Mouse (Mus musculus) cerebellum, adult (tissue): ENCODE data around the gene Gm38431.
"Not testable (repeated sequence)": the region's sequence is repeated elsewhere in the genome, so short reads cannot be mapped to it uniquely, and the experiment has no call there.

Experiments used
- ATAC-seq: cut with Nextera tagmentation; 2 replicates; pipeline ENCODE4 v1.9.2; 2017; ENCODE audit warnings: mild to moderate bottlenecking, moderate library complexity, mixed read lengths; ENCODE audit not compliant: insufficient number of reproducible peaks, low FRiP score, low TSS enrichment

The Gm38431 gene

DNA sequence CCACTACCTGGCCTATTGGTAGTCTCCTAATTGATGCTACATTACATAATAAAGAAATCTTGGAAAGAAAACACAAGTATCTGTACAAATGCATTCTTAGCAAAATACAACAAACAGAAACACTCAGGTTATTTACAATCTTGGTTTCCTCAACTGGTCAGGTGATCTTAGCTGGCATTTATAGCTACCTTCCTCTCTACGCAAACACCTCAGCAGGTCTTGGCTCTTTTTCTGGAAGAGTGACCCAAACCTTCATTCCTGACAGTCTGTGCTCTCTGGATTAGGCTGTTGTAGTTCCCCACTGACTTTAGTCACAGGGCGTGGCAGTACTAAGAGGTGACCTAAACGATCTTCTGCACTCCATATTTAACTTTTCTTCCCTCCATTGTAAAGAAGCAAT is 46.6 kb downstream of the Gm38431 start:
- ATAC-seq = no peak

DNA sequence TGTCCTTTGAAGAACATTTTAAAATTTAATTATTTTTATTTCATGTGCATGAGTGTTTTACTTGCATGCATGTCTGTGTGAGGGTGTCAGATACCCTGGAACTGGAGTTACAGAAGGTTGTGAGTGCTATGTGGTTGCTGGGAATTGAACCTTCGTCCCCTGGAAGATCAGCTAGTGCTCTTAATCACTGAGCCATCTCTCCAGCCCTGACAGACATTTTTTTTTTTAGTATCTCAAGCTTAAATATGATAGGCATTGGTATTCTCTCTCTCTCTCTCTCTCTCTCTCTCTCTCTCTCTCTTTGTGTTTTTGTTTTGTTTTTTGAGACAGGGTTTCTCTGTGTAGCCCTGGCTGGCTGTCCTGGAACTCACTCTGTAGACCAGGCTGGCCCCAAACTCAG is 47.0 kb downstream of the Gm38431 start:
- not testable (repeated sequence) for ATAC-seq

DNA sequence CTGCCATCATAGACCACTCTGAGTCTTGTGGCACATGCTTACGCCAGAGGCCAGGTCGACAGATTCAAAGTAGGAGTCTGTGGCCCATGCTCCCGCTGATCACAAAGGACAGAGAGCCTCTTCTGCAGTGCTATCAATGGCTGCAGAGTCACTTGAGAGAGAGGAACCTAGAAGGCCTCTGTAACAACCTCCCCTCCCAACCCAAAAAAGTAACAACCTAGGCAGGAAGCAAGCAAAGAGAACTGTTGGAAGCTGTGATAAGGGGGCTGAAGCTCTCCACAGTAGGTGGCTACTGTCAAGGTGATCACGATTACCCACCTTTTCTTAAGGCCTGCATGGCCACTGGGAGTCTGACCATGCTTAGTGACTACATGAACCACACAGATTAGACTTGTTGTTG is 48.2 kb downstream of the Gm38431 start:
- ATAC-seq = no peak

GRCm38 (mm10) chr9:21041308-21041707 is 50.5 kb downstream of the Gm38431 start:
- ATAC-seq = no peak

DNA sequence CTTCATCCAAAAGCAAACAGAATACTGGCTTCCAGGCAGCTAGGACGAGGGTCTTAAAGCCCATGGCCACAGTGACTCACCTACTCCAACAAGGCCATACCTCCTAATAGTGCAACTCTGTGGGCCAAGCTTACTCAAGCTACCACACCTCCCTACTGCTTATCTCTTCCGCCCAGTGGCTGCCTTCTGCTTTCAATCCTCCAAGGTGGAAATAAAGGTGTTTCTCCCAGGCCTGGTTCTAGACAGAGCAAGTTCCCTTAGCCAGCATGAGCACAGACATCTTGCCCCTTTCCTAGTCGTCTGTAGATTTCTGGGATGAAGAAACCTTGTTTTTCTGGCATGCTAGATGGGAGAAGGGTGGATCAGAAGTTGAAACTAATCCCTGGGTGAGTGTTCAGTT is 52.0 kb downstream of the Gm38431 start:
- ATAC-seq = no peak

DNA sequence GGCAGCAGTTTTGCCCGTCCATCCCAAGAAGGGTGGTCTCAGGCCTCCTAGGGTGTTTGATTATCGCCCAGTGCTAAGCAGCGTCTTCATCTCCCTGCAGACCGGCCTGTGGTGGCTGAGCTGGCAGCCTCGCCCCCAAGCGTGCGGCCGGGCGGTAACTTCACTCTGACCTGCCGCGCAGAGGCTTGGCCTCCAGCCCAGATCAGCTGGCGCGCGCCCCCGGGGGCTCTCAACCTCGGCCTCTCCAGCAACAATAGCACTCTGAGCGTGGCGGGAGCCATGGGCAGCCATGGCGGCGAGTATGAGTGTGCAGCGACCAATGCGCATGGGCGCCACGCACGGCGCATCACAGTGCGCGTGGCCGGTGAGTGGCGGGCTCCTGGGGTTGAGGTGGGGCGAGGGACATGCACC is 54.3 kb downstream of the Gm38431 start:
- no peak for ATAC-seq

DNA sequence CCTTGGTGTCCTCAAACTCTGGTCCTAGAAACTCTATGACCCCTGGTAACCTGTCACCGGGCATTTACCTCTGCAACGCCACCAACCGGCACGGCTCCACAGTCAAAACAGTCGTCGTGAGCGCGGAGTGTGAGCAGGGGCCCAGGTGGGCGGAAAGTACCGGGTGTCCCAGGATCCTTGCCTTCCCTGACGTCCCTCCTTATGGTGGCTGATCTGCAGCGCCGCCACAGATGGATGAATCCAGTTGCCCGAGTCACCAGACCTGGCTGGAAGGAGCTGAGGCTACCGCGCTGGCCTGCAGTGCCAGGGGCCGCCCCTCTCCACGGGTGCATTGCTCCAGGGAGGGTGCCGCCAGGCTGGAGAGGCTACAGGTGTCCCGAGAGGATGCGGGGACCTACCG is 55.1 kb downstream of the Gm38431 start:
- no peak for ATAC-seq

- ATAC-seq = no peak
Observed at GRCm38 (mm10) chr9:21036161-21036560, 55.6 kb downstream of the Gm38431 start.

GRCm38 (mm10) chr9:21035586-21035985 is 56.2 kb downstream of the Gm38431 start:
- ATAC-seq = no peak

GRCm38 (mm10) chr9:21034481-21035085 is 57.2 kb downstream of the Gm38431 start:
- ATAC-seq = no peak

DNA sequence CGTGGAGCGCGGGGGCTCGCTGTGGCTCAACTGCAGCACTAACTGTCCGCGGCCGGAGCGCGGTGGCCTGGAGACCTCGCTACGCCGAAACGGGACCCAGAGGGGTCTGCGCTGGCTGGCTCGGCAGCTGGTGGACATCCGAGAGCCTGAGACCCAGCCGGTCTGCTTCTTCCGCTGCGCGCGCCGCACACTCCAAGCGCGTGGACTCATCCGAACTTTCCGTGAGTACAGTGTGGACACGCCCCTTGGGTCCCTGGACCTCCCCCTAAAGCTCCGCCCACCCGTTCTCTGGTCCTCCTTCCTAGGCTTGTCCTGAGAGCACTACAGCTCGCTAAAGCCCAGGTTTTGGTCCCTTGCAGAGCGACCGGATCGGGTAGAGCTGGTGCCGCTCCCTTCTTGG is 58.7 kb downstream of the Gm38431 start:
- no peak for ATAC-seq

DNA sequence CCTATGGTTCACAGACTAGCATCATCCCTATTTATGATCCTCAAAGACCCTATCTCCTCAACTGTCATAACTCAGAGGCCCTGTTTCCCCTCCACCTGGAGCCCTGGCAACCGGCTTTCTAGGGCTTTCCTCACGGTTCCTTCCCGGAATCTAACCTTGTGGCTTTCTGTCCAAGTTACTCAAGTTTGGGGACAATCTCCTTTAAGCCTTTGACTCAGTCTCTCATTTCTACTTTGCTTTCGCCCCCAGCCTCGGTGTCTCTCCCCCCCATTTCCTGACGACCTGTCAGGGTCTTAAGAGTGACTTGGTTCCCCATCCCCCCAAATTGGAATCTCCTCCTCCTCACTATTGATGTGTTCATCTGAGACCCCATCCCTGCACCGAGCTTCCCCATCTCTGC is 59.3 kb downstream of the Gm38431 start:
- no peak for ATAC-seq

DNA sequence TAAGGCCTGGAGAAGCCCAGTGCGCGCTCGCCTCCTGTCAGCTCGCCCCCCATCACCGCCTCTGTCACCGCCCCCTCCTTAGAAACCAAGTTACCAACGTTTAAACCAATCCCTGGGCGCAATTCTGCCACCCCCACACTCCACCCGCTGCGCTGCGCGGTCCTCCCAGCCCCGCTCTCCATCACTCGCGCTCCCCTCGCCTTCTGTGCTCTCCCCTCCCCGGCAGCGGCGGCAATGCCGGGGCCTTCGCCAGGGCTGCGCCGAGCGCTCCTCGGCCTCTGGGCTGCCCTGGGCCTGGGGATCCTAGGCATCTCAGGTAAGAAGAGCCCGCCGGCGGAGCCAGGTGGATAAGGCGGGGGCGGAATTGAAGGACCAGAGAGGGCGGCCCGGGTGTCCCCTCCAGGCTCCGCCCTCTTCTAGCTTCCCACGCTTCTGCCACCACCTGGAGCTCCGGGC is 59.9 kb downstream of the Gm38431 start, which contains the start of gene Icam5:
Icam5 (plus strand) TSS at position 178 of the 456 bp plus-strand sequence.
- peak; percentile 36 for ATAC-seq

DNA sequence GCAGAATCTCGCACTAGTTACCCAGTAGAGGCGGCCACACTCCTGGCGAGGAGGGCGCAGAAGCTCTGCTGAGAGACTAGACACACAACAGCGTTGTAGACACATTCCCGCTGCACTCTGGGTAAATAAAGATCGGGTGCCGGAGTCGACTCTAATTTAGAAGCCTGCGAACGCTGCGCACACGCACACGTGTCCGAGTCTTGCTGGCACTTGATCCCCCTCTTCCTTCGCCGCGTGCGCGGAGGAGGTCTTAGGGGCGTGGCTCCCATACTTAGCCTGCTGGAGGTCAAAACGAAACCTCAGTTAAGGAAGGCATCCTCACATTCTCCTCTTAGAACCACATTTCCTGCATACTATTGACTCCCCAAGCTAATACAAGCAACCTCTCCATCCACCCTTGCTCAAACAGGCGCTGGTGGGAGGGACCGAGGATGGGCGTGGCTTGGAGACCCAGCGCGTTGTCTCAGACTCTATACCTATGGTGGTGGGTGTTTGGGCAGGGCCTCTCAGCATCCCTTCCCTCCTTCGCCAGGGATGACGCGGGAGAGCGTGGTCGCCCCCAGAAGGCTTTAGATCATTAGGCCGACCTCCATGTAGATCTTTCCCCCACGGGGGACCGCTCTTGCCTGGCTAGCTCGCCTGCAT is 60.4 kb downstream of the Gm38431 start:
- ATAC-seq = no peak

DNA sequence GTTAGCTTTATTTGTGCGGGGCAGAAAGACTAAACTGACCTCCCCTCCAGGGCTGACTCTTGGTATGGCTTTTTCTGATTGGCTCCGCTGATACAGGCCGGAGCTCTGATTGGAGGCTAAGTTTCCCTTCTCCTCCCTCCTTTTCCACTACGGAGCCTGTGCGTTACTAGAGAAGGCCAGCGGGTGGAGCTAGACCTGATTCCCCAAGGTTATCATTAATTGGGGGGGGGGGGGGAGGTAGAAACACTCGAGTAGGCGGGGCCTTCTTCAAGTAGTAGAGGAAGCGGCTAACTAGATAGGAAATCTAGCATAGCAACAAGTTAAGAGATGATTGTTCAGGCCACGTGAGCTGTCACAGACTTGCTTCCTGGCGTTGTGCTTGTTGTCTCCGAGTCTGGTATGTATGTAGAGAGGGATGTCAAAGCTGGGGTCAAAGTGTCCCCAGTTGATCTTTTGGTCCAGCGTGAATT is 61.0 kb downstream of the Gm38431 start:
- peak; percentile 74; the same call in 1 of the 2 replicates for ATAC-seq

DNA sequence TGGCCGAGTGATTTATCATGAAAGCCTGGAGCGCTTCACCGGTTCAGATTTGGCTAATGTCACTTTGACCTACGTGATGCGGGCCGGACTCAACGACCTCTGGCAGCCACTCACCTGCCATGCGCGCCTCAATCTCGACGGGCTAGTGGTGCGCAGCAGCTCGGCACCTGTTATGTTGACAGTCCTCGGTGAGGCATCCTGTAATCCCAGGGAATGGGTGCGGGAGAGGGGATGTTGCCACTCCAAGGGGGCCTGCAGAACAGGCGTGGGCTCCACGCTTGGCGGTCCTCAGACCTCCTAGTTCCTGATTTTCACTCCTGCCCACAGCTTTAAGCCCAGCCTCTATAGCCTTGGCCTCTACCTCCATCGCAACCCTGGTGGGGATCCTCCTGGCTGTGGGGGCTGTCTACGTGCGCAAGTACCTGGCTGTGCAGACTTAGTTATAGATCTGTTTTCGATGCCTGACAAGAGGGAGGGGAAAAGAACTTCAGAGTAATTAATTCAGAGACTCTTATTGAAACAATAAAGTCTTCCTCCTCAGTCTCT is 61.7 kb downstream of the Gm38431 start:
- ATAC-seq = no peak

- ATAC-seq = no peak
Observed at GRCm38 (mm10) chr9:21029291-21030054, 62.3 kb downstream of the Gm38431 start, which contains the start of gene Icam4. Gene Icam4, plus strand, starts transcription at chr9:21029373.

- no peak for ATAC-seq
Observed at GRCm38 (mm10) chr9:21028560-21029110, 63.2 kb downstream of the Gm38431 start.

DNA sequence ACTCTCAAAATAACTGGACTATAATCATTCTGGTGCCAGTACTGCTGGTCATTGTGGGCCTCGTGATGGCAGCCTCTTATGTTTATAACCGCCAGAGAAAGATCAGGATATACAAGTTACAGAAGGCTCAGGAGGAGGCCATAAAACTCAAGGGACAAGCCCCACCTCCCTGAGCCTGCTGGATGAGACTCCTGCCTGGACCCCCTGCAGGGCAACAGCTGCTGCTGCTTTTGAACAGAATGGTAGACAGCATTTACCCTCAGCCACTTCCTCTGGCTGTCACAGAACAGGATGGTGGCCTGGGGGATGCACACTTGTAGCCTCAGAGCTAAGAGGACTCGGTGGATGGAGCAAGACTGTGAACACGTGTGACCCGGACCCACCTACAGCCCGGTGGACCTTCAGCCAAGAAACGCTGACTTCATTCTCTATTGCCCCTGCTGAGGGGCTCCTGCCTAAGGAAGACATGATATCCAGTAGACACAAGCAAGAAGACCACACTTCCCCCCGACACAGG is 64.0 kb downstream of the Gm38431 start:
- ATAC-seq = no peak

DNA sequence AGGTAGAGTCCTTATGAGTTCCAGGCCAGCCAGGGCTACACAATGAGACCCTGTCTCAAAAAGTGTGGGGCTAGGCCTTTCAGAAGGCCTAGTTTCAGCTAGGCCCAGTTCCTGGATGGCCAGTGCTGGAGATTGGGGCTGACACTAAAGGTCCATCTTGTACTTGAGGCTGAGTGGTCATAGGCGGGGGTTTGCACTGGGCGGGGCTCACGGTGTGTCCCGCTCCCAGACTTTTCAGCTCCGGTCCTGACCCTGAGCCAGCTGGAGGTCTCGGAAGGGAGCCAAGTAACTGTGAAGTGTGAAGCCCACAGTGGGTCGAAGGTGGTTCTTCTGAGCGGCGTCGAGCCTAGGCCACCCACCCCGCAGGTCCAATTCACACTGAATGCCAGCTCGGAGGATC is 64.9 kb downstream of the Gm38431 start:
- no peak for ATAC-seq
